13 mouse cellular contexts compared by ENCODE assay signal in genomic region chr9:77481380-77481779, GRCm38 (mm10).
A peak's percentile ranks its signal among the peaks of the same experiment; 100 is the strongest.
DNase-seq lines count a peak whose midpoint lies in the region; ATAC-seq and TF ChIP-seq lines count a peak whose summit lies in the region.
"Had no signal": no experiment of that assay in that cellular context is flagged by ENCODE, and none has a peak within 500 bp of the region (broad histone marks: within the 10 kb centered on the region; RNA-seq: fewer than 3 reads in every experiment).

No protein-coding gene starts in this region.

- WGBS in intestine, embryonic 14.5 days: 36% methylated on average over 7 of the region's 7 CpGs
- WGBS in intestine, postnatal 0 days: 13% methylated on average over 7 of the region's 7 CpGs
- 47% methylated on average over 7 of the region's 7 CpGs for WGBS in heart, embryonic 12.5 days
- 26% methylated on average over 7 of the region's 7 CpGs for WGBS in stomach, embryonic 14.5 days

- ATAC-seq in intestine, embryonic 14.5 days (replicated peaks; ENCODE audit: low FRiP score, low TSS enrichment, low read depth): no peak
- ATAC-seq in intestine, postnatal 0 days: no peak
- ATAC-seq in heart, embryonic 12.5 days (ENCODE audit: insufficient number of reproducible peaks, low FRiP score): 0 out of 2 replicates have a peak, but pooled peaks have one; percentile 38
- ATAC-seq in stomach, embryonic 14.5 days (ENCODE audit: insufficient number of reproducible peaks, insufficient read depth, low FRiP score, low read depth): no peak

- no peak overlapping the region; the same call in 1 of the 2 replicates for H3K4me2 ChIP-seq in intestine, embryonic 14.5 days (ENCODE audit: low read length)
- H3K4me2 ChIP-seq in intestine, postnatal 0 days (replicated peaks; ENCODE audit: low read depth): no peak overlapping the region
- no peak overlapping the region for H3K4me2 ChIP-seq in heart, embryonic 12.5 days
- no peak overlapping the region for H3K4me2 ChIP-seq in stomach, embryonic 14.5 days (replicated peaks; ENCODE audit: low read depth, low read length)
- H3K4me2 ChIP-seq: liver, embryonic 13.5 days; midbrain, embryonic 12.5 days had no signal

- TF ChIP-seq CTCF in intestine, postnatal 0 days (IDR thresholded peaks at IDR 0.05; ENCODE audit: low read depth): no peak

- no peaks in the 10 kb centered on the region for H3K27me3 ChIP-seq in intestine, embryonic 14.5 days (replicated peaks; ENCODE audit: control insufficient read depth, insufficient read depth, low read length)
- H3K27me3 ChIP-seq in intestine, postnatal 0 days (replicated peaks; ENCODE audit: control insufficient read depth, insufficient read depth, low read length): no peaks in the 10 kb centered on the region
- H3K27me3 ChIP-seq in heart, embryonic 12.5 days (replicated peaks): no peaks in the 10 kb centered on the region
- no peaks in the 10 kb centered on the region for H3K27me3 ChIP-seq in stomach, embryonic 14.5 days (ENCODE audit: control insufficient read depth, insufficient read depth, low read length)
- H3K27me3 ChIP-seq: liver, embryonic 13.5 days had no signal

- H3K36me3 ChIP-seq in intestine, embryonic 14.5 days (ENCODE audit: control insufficient read depth, insufficient read depth, low read length): no peaks in the 10 kb centered on the region
- H3K36me3 ChIP-seq in intestine, postnatal 0 days (ENCODE audit: control insufficient read depth, insufficient read depth): no peaks in the 10 kb centered on the region
- no peaks in the 10 kb centered on the region for H3K36me3 ChIP-seq in heart, embryonic 12.5 days
- no peaks in the 10 kb centered on the region for H3K36me3 ChIP-seq in stomach, embryonic 14.5 days (ENCODE audit: control insufficient read depth, insufficient read depth, low read length)
- H3K36me3 ChIP-seq: liver, embryonic 13.5 days; midbrain, embryonic 12.5 days had no signal

- intact Hi-C loops in left cerebral cortex, postnatal 10 days (cut with DNase I): no loop called here

- no peak overlapping the region for H3K4me3 ChIP-seq in intestine, embryonic 14.5 days (ENCODE audit: low read depth, low read length)
- H3K4me3 ChIP-seq in intestine, postnatal 0 days (ENCODE audit: low read depth, low read length): no peak overlapping the region
- no peak overlapping the region for H3K4me3 ChIP-seq in heart, embryonic 12.5 days
- H3K4me3 ChIP-seq in stomach, embryonic 14.5 days (ENCODE audit: low read depth, low read length): no peak overlapping the region
- H3K4me3 ChIP-seq: liver, embryonic 13.5 days; midbrain, embryonic 12.5 days had no signal

- H3K9me3 ChIP-seq in intestine, embryonic 14.5 days (ENCODE audit: control insufficient read depth, low read length): no peaks in the 10 kb centered on the region
- no peaks in the 10 kb centered on the region for H3K9me3 ChIP-seq in intestine, postnatal 0 days (ENCODE audit: control insufficient read depth)
- H3K9me3 ChIP-seq in heart, embryonic 12.5 days (replicated peaks): no peaks in the 10 kb centered on the region
- H3K9me3 ChIP-seq in stomach, embryonic 14.5 days (ENCODE audit: control insufficient read depth, low read depth, low read length): no peaks in the 10 kb centered on the region
- H3K9me3 ChIP-seq: liver, embryonic 13.5 days; midbrain, embryonic 12.5 days had no signal

- H3K4me1 ChIP-seq in intestine, embryonic 14.5 days (replicated peaks; ENCODE audit: control insufficient read depth, insufficient read depth, low read length): peaks cover 25% of the 10 kb centered on the region
- H3K4me1 ChIP-seq in intestine, postnatal 0 days (replicated peaks; ENCODE audit: control insufficient read depth, insufficient read depth, low read length): 0 out of 2 replicates have a peak, but pooled peaks cover 4% of the 10 kb centered on the region
- peaks cover 56% of the 10 kb centered on the region for H3K4me1 ChIP-seq in heart, embryonic 12.5 days (replicated peaks)
- H3K4me1 ChIP-seq in stomach, embryonic 14.5 days (ENCODE audit: control insufficient read depth, insufficient read depth, low read length): peaks cover 30% of the 10 kb centered on the region

- DNase-seq in intestine, embryonic 14.5 days (ENCODE audit: low spot score): no peak
- DNase-seq in adrenal gland, postnatal 14 days: peak; percentile 70
- DNase-seq in layer of hippocampus, adult 18-20 months (ENCODE audit: low spot score in 2 of 2): no peak
- no peak for DNase-seq in spleen, adult 12 weeks (ENCODE audit: low spot score)
- no peak for DNase-seq in left cerebral cortex, postnatal 10 days (ENCODE audit: extremely low spot score in 1 of 2, low spot score in 2 of 2)
- DNase-seq: gastrocnemius, postnatal 25 days; kidney, postnatal 4 days; liver, embryonic 13.5 days; thymus, postnatal 4 days had no signal

- peak overlapping the region; percentile 51; the same call in 1 of the 2 replicates for H3K27ac ChIP-seq in intestine, embryonic 14.5 days (ENCODE audit: low read depth)
- no peak overlapping the region for H3K27ac ChIP-seq in intestine, postnatal 0 days (ENCODE audit: low read depth, low read length)
- H3K27ac ChIP-seq in heart, embryonic 12.5 days (ENCODE audit: poor library complexity, severe bottlenecking): peak overlapping the region; percentile 53; the same call in 1 of the 2 replicates
- peak overlapping the region; percentile 44; the same call in 1 of the 2 replicates for H3K27ac ChIP-seq in stomach, embryonic 14.5 days (ENCODE audit: low read length)
- H3K27ac ChIP-seq: liver, embryonic 13.5 days; midbrain, embryonic 12.5 days had no signal

- no peak overlapping the region for H3K9ac ChIP-seq in intestine, embryonic 14.5 days (ENCODE audit: low read length)
- H3K9ac ChIP-seq in intestine, postnatal 0 days (ENCODE audit: low read depth, low read length): no peak overlapping the region
- H3K9ac ChIP-seq in heart, embryonic 12.5 days: no peak overlapping the region
- H3K9ac ChIP-seq in stomach, embryonic 14.5 days (replicated peaks; ENCODE audit: low read depth, low read length): no peak overlapping the region
- H3K9ac ChIP-seq: liver, embryonic 13.5 days; midbrain, embryonic 12.5 days had no signal
